Mouse (Mus musculus): ENCODE measurements around the gene Gm20431. TPM values are rescaled to one million over a fixed set of nuclear protein-coding genes. Genes with fewer than 3 reads are reported as not detected.

Gm20431 gene
- polyA plus RNA-seq, 1 experiment from 2014 or later = 10.5 TPM

GRCm38 (mm10) chr2:167632731-167633536 lies 28.4 kb downstream of the Gm20431 start:
- Histone ChIP-seq H3K4me1 (peaks cover 47% of the 10 kb centered on the region), H3K4me2 (peak overlapping the region; percentile 57), H3K27me3 (replicated peaks) (no peaks in the 10 kb centered on the region), H3K36me3 (replicated peaks) (no peaks in the 10 kb centered on the region), H3K27ac (peak overlapping the region; percentile 90), H3K9ac (peak overlapping the region; percentile 90; the same call in 1 of the 2 replicates), H3K4me3 (peak overlapping the region; percentile 79), H3K9me3 (no peaks in the 10 kb centered on the region)
- ATAC-seq (replicated peaks) = no peak
- whole genome bisulfite sequencing = 83% methylated on average over 12 of the region's 12 CpGs

- H3K36me3 ChIP-seq (replicated peaks) = no peaks in the 10 kb centered on the region
- no peaks in the 10 kb centered on the region for H3K9me3 ChIP-seq
- peak within 1 kb of the TSS; percentile 90 for H3K27ac ChIP-seq
- peaks cover 49% of the 10 kb centered on the region for H3K4me1 ChIP-seq
- no peaks in the 10 kb centered on the region for H3K27me3 ChIP-seq (replicated peaks)
- H3K4me3 ChIP-seq = peak within 1 kb of the TSS; percentile 79
- peak within 1 kb of the TSS; percentile 90 for H3K9ac ChIP-seq
- under 1% methylated on average over 82 of the region's 87 CpGs for WGBS
- H3K4me2 ChIP-seq = peak within 1 kb of the TSS; percentile 80
- ATAC-seq (replicated peaks) = peak; percentile 76
Observed at GRCm38 (mm10) chr2:167631591-167632448, 29.5 kb downstream of the Gm20431 start, which contains the start of gene Ube2v1. Ube2v1 (minus strand) TSS chr2:167632095.

- Histone ChIP-seq H3K27ac (peak overlapping the region; percentile 90), H3K4me3 (peak overlapping the region; percentile 79), H3K27me3 (replicated peaks) (no peaks in the 10 kb centered on the region), H3K4me1 (peaks cover 51% of the 10 kb centered on the region), H3K9me3 (no peaks in the 10 kb centered on the region), H3K4me2 (peak overlapping the region; percentile 80), H3K9ac (peak overlapping the region; percentile 90), H3K36me3 (replicated peaks) (no peaks in the 10 kb centered on the region)
- under 1% methylated on average over 31 of the region's 31 CpGs for WGBS
- peak; percentile 19 for ATAC-seq (replicated peaks)
Observed at GRCm38 (mm10) chr2:167631181-167631590, 30.1 kb downstream of the Gm20431 start.

GRCm38 (mm10) chr2:167630421-167630820 lies 30.9 kb downstream of the Gm20431 start:
- Histone ChIP-seq H3K4me3 (peak overlapping the region; percentile 79), H3K27me3 (replicated peaks) (no peaks in the 10 kb centered on the region), H3K4me1 (peaks cover 56% of the 10 kb centered on the region), H3K9me3 (no peaks in the 10 kb centered on the region), H3K4me2 (peak overlapping the region; percentile 80), H3K9ac (peak overlapping the region; percentile 90), H3K36me3 (replicated peaks) (no peaks in the 10 kb centered on the region), H3K27ac (no peak overlapping the region)
- no peak for ATAC-seq (replicated peaks)
- WGBS = 82% methylated on average over 5 of the region's 5 CpGs

- Histone ChIP-seq H3K4me2 (peak overlapping the region; percentile 80), H3K9me3 (no peaks in the 10 kb centered on the region), H3K27me3 (replicated peaks) (no peaks in the 10 kb centered on the region), H3K27ac (no peak overlapping the region), H3K4me1 (peaks cover 57% of the 10 kb centered on the region), H3K4me3 (0 out of 2 replicates have a peak overlapping the region, but pooled peaks have one; percentile 79), H3K9ac (no peak overlapping the region), H3K36me3 (replicated peaks) (no peaks in the 10 kb centered on the region)
- ATAC-seq (replicated peaks) = no peak
- WGBS = 69% methylated on average over 11 of the region's 11 CpGs
Observed at GRCm38 (mm10) chr2:167629665-167630209, 31.6 kb downstream of the Gm20431 start.

GRCm38 (mm10) chr2:167628872-167629271 lies 32.4 kb downstream of the Gm20431 start:
- Histone ChIP-seq H3K9me3 (no peaks in the 10 kb centered on the region), H3K4me2 (no peak overlapping the region), H3K36me3 (replicated peaks) (no peaks in the 10 kb centered on the region), H3K27me3 (replicated peaks) (no peaks in the 10 kb centered on the region), H3K9ac (no peak overlapping the region), H3K4me1 (peaks cover 54% of the 10 kb centered on the region), H3K4me3 (no peak overlapping the region), H3K27ac (no peak overlapping the region)
- 53% methylated on average over 4 of the region's 4 CpGs for WGBS
- no peak for ATAC-seq (replicated peaks)

GRCm38 (mm10) chr2:167627019-167627418 lies 34.3 kb downstream of the Gm20431 start:
- Histone ChIP-seq H3K4me3 (no peak overlapping the region), H3K9me3 (no peaks in the 10 kb centered on the region), H3K27ac (no peak overlapping the region), H3K9ac (no peak overlapping the region), H3K27me3 (replicated peaks) (no peaks in the 10 kb centered on the region), H3K36me3 (replicated peaks) (no peaks in the 10 kb centered on the region), H3K4me1 (peaks cover 39% of the 10 kb centered on the region), H3K4me2 (no peak overlapping the region)
- 82% methylated on average over 7 of the region's 7 CpGs for whole genome bisulfite sequencing
- ATAC-seq (replicated peaks) = no peak

- ATAC-seq (replicated peaks) = no peak
- Histone ChIP-seq H3K4me3 (no peak overlapping the region), H3K4me2 (no peak overlapping the region), H3K27me3 (replicated peaks) (no peaks in the 10 kb centered on the region), H3K4me1 (peaks cover 35% of the 10 kb centered on the region), H3K9ac (no peak overlapping the region), H3K27ac (no peak overlapping the region), H3K9me3 (no peaks in the 10 kb centered on the region), H3K36me3 (replicated peaks) (no peaks in the 10 kb centered on the region)
- WGBS = 50% methylated on average over 2 of the region's 2 CpGs
Observed at GRCm38 (mm10) chr2:167625670-167626069, 35.6 kb downstream of the Gm20431 start.

- H3K4me3 ChIP-seq = no peak overlapping the region
- H3K27ac ChIP-seq = no peak overlapping the region
- H3K27me3 ChIP-seq (replicated peaks) = no peaks in the 10 kb centered on the region
- H3K36me3 ChIP-seq (replicated peaks) = no peaks in the 10 kb centered on the region
- no peak overlapping the region for H3K4me2 ChIP-seq
- no peak overlapping the region for H3K9ac ChIP-seq
- no peaks in the 10 kb centered on the region for H3K9me3 ChIP-seq
- ATAC-seq (replicated peaks) = no peak
- WGBS = 84% methylated on average over 6 of the region's 6 CpGs
- H3K4me1 ChIP-seq = peaks cover 23% of the 10 kb centered on the region
Observed at GRCm38 (mm10) chr2:167624368-167625075, 36.8 kb downstream of the Gm20431 start.

- no peaks in the 10 kb centered on the region for H3K9me3 ChIP-seq
- no peaks in the 10 kb centered on the region for H3K36me3 ChIP-seq (replicated peaks)
- no peak overlapping the region for H3K4me3 ChIP-seq
- WGBS = 85% methylated on average over 5 of the region's 5 CpGs
- H3K27me3 ChIP-seq (replicated peaks) = no peaks in the 10 kb centered on the region
- H3K4me2 ChIP-seq = no peak overlapping the region
- peaks cover 17% of the 10 kb centered on the region for H3K4me1 ChIP-seq
- no peak overlapping the region for H3K27ac ChIP-seq
- no peak for ATAC-seq (replicated peaks)
- H3K9ac ChIP-seq = no peak overlapping the region
Observed at GRCm38 (mm10) chr2:167622965-167623364, 38.3 kb downstream of the Gm20431 start.

GRCm38 (mm10) chr2:167622352-167622751 lies 38.9 kb downstream of the Gm20431 start:
- no peak overlapping the region for H3K9ac ChIP-seq
- no peak overlapping the region for H3K4me3 ChIP-seq
- 86% methylated on average over 13 of the region's 13 CpGs for WGBS
- H3K4me2 ChIP-seq = no peak overlapping the region
- no peak overlapping the region for H3K27ac ChIP-seq
- 0 out of 2 replicates have a peak, but pooled peaks cover 2% of the 10 kb centered on the region for H3K36me3 ChIP-seq (replicated peaks)
- H3K27me3 ChIP-seq (replicated peaks) = no peaks in the 10 kb centered on the region
- no peak for ATAC-seq (replicated peaks)
- H3K4me1 ChIP-seq = peaks cover 18% of the 10 kb centered on the region
- no peaks in the 10 kb centered on the region for H3K9me3 ChIP-seq
